In genomic region chr13:119756831-119757230, GRCm38 (mm10) we compare ENCODE assay signal across 10 mouse cellular contexts. TPM values are rescaled to one million over a fixed set of nuclear protein-coding genes. Genes with fewer than 3 reads are reported as not detected.
DNase-seq lines count a peak whose midpoint lies in the region; ATAC-seq and TF ChIP-seq lines count a peak whose summit lies in the region.
"Had no signal": no experiment of that assay in that cellular context is flagged by ENCODE, and none has a peak within 500 bp of the region (broad histone marks: within the 10 kb centered on the region; RNA-seq: fewer than 3 reads in every experiment).

No protein-coding gene starts in this region.

- TF ChIP-seq CTCF in stomach, postnatal 0 days (IDR thresholded peaks at IDR 0.05; ENCODE audit: low read depth): no peak

- no peak for ATAC-seq in hindbrain, embryonic 13.5 days (ENCODE audit: low FRiP score)
- ATAC-seq in hindbrain, embryonic 12.5 days (ENCODE audit: low FRiP score): no peak
- ATAC-seq in stomach, embryonic 14.5 days (ENCODE audit: insufficient number of reproducible peaks, insufficient read depth, low FRiP score, low read depth): no peak
- ATAC-seq in stomach, postnatal 0 days (ENCODE audit: low FRiP score, low TSS enrichment): no peak
- no peak for ATAC-seq in embryonic facial prominence, embryonic 11.5 days (replicated peaks; ENCODE audit: insufficient number of reproducible peaks, low FRiP score, low TSS enrichment, low read depth)
- no peak for ATAC-seq in neural tube, embryonic 15.5 days (ENCODE audit: low FRiP score)

- H3K9me3 ChIP-seq in hindbrain, embryonic 13.5 days: no peaks in the 10 kb centered on the region
- H3K9me3 ChIP-seq in hindbrain, embryonic 12.5 days (replicated peaks): no peaks in the 10 kb centered on the region
- no peaks in the 10 kb centered on the region for H3K9me3 ChIP-seq in stomach, embryonic 14.5 days (ENCODE audit: control insufficient read depth, low read depth, low read length)
- H3K9me3 ChIP-seq in stomach, postnatal 0 days (ENCODE audit: control insufficient read depth, low read length): no peaks in the 10 kb centered on the region
- no peaks in the 10 kb centered on the region for H3K9me3 ChIP-seq in embryonic facial prominence, embryonic 11.5 days (replicated peaks; ENCODE audit: control insufficient read depth, low read length)
- H3K9me3 ChIP-seq in neural tube, embryonic 15.5 days (replicated peaks): no peaks in the 10 kb centered on the region
- H3K9me3 ChIP-seq: G1E had no signal

- H3K9ac ChIP-seq in hindbrain, embryonic 13.5 days: no peak overlapping the region
- no peak overlapping the region for H3K9ac ChIP-seq in hindbrain, embryonic 12.5 days
- H3K9ac ChIP-seq in stomach, embryonic 14.5 days (replicated peaks; ENCODE audit: low read depth, low read length): no peak overlapping the region
- no peak overlapping the region for H3K9ac ChIP-seq in stomach, postnatal 0 days (ENCODE audit: low read length)
- no peak overlapping the region for H3K9ac ChIP-seq in embryonic facial prominence, embryonic 11.5 days (replicated peaks; ENCODE audit: low read length)
- no peak overlapping the region for H3K9ac ChIP-seq in neural tube, embryonic 15.5 days (replicated peaks)

- H3K27ac ChIP-seq in hindbrain, embryonic 13.5 days: no peak overlapping the region
- no peak overlapping the region for H3K27ac ChIP-seq in hindbrain, embryonic 12.5 days
- no peak overlapping the region for H3K27ac ChIP-seq in stomach, embryonic 14.5 days (ENCODE audit: low read length)
- H3K27ac ChIP-seq in stomach, postnatal 0 days (replicated peaks): no peak overlapping the region
- H3K27ac ChIP-seq in embryonic facial prominence, embryonic 11.5 days (replicated peaks; ENCODE audit: low read depth, low read length): no peak overlapping the region
- peak overlapping the region; percentile 88; the same call in 1 of the 2 replicates for H3K27ac ChIP-seq in neural tube, embryonic 15.5 days (replicated peaks)

- H3K4me3 ChIP-seq in hindbrain, embryonic 13.5 days: no peak overlapping the region
- H3K4me3 ChIP-seq in hindbrain, embryonic 12.5 days: no peak overlapping the region
- no peak overlapping the region for H3K4me3 ChIP-seq in stomach, embryonic 14.5 days (ENCODE audit: low read depth, low read length)
- no peak overlapping the region for H3K4me3 ChIP-seq in stomach, postnatal 0 days (ENCODE audit: low read depth, low read length)
- no peak overlapping the region for H3K4me3 ChIP-seq in embryonic facial prominence, embryonic 11.5 days (ENCODE audit: low read depth, low read length)
- H3K4me3 ChIP-seq in neural tube, embryonic 15.5 days (replicated peaks): peak overlapping the region; percentile 71; the same call in 1 of the 2 replicates

- no peak for TF ChIP-seq EP300 in stomach, postnatal 0 days (optimal IDR thresholded peaks at IDR 0.05)

- no peaks in the 10 kb centered on the region for H3K27me3 ChIP-seq in hindbrain, embryonic 13.5 days
- H3K27me3 ChIP-seq in hindbrain, embryonic 12.5 days: no peaks in the 10 kb centered on the region
- no peaks in the 10 kb centered on the region for H3K27me3 ChIP-seq in stomach, embryonic 14.5 days (ENCODE audit: control insufficient read depth, insufficient read depth, low read length)
- no peaks in the 10 kb centered on the region for H3K27me3 ChIP-seq in stomach, postnatal 0 days (ENCODE audit: control insufficient read depth, insufficient read depth, low read length)
- H3K27me3 ChIP-seq in embryonic facial prominence, embryonic 11.5 days (ENCODE audit: control insufficient read depth, insufficient read depth, low read length): no peaks in the 10 kb centered on the region
- H3K27me3 ChIP-seq in neural tube, embryonic 15.5 days (replicated peaks): no peaks in the 10 kb centered on the region

- intact Hi-C loops in gastrocnemius, postnatal 14 days (cut with DNase I; ENCODE audit: low total_unique reads): no loop called here

- peaks cover 9% of the 10 kb centered on the region for H3K36me3 ChIP-seq in hindbrain, embryonic 13.5 days
- peaks cover 9% of the 10 kb centered on the region; the same call in 1 of the 2 replicates for H3K36me3 ChIP-seq in hindbrain, embryonic 12.5 days
- no peaks in the 10 kb centered on the region for H3K36me3 ChIP-seq in stomach, embryonic 14.5 days (ENCODE audit: control insufficient read depth, insufficient read depth, low read length)
- no peaks in the 10 kb centered on the region for H3K36me3 ChIP-seq in stomach, postnatal 0 days (ENCODE audit: control insufficient read depth, insufficient read depth, low read length)
- no peaks in the 10 kb centered on the region for H3K36me3 ChIP-seq in embryonic facial prominence, embryonic 11.5 days (replicated peaks; ENCODE audit: control insufficient read depth, insufficient read depth, low read depth, low read length)
- peaks cover 12% of the 10 kb centered on the region; the same call in 1 of the 2 replicates for H3K36me3 ChIP-seq in neural tube, embryonic 15.5 days

- 40% methylated on average over 5 of the region's 5 CpGs for WGBS in hindbrain, embryonic 13.5 days
- WGBS in hindbrain, embryonic 12.5 days: 33% methylated on average over 5 of the region's 5 CpGs
- 29% methylated on average over 5 of the region's 5 CpGs for WGBS in stomach, embryonic 14.5 days
- 35% methylated on average over 5 of the region's 5 CpGs for WGBS in stomach, postnatal 0 days
- 29% methylated on average over 5 of the region's 5 CpGs for WGBS in embryonic facial prominence, embryonic 11.5 days
- 49% methylated on average over 5 of the region's 5 CpGs for WGBS in neural tube, embryonic 15.5 days

- DNase-seq in stomach, postnatal 0 days (ENCODE audit: low spot score): no peak
- DNase-seq in embryonic facial prominence, embryonic 11.5 days (ENCODE audit: low spot score): peak; percentile 60
- DNase-seq in layer of hippocampus, postnatal 10 days (ENCODE audit: low spot score in 2 of 2): no peak
- no peak for DNase-seq in gastrocnemius, postnatal 14 days
- DNase-seq: right cerebral cortex, postnatal 25 days had no signal

- H3K4me1 ChIP-seq in hindbrain, embryonic 13.5 days (replicated peaks): peaks cover 22% of the 10 kb centered on the region
- H3K4me1 ChIP-seq in hindbrain, embryonic 12.5 days: peaks cover 16% of the 10 kb centered on the region
- peaks cover 5% of the 10 kb centered on the region; the same call in 1 of the 2 replicates for H3K4me1 ChIP-seq in stomach, embryonic 14.5 days (ENCODE audit: control insufficient read depth, insufficient read depth, low read length)
- no peaks in the 10 kb centered on the region; the same call in 1 of the 2 replicates for H3K4me1 ChIP-seq in stomach, postnatal 0 days (replicated peaks; ENCODE audit: control insufficient read depth, insufficient read depth)
- no peaks in the 10 kb centered on the region for H3K4me1 ChIP-seq in embryonic facial prominence, embryonic 11.5 days (ENCODE audit: control insufficient read depth, insufficient read depth, low read length)
- peaks cover 24% of the 10 kb centered on the region for H3K4me1 ChIP-seq in neural tube, embryonic 15.5 days

- H3K4me2 ChIP-seq in hindbrain, embryonic 13.5 days: peak overlapping the region; percentile 92
- H3K4me2 ChIP-seq in hindbrain, embryonic 12.5 days (replicated peaks): no peak overlapping the region
- H3K4me2 ChIP-seq in stomach, embryonic 14.5 days (replicated peaks; ENCODE audit: low read depth, low read length): 0 out of 2 replicates have a peak overlapping the region, but pooled peaks have one; percentile 95
- no peak overlapping the region for H3K4me2 ChIP-seq in stomach, postnatal 0 days (replicated peaks; ENCODE audit: low read depth)
- no peak overlapping the region for H3K4me2 ChIP-seq in embryonic facial prominence, embryonic 11.5 days (ENCODE audit: low read depth, low read length)
- peak overlapping the region; percentile 94 for H3K4me2 ChIP-seq in neural tube, embryonic 15.5 days

RNA-seq across cellular contexts. Expression of gene Nim1k, which starts 1.1 kb away (rescaled TPM):
- polyA plus RNA-seq in hindbrain, embryonic 13.5 days (2015; fragmentation: Nextera tagmentation; extraction: Ambion mirVana): 3.0 and 3.7 TPM in 2 replicates
- 2.6 and 2.8 TPM in 2 replicates for polyA plus RNA-seq in hindbrain, embryonic 12.5 days (2016; fragmentation: Nextera tagmentation; extraction: Ambion mirVana)
- polyA plus RNA-seq in stomach, embryonic 14.5 days (2014; fragmentation: Nextera tagmentation; extraction: Ambion mirVana): 1.0 TPM in 2 replicates
- 0.53 TPM in 2 replicates for polyA plus RNA-seq in stomach, postnatal 0 days (2015; fragmentation: Nextera tagmentation; extraction: Ambion mirVana)
- 1.5 and 1.6 TPM in 2 replicates for polyA plus RNA-seq in embryonic facial prominence, embryonic 11.5 days (2014; fragmentation: Nextera tagmentation; extraction: Ambion mirVana)
- 5.1 and 6.1 TPM in 2 replicates for polyA plus RNA-seq in neural tube, embryonic 15.5 days (2015; fragmentation: Nextera tagmentation; extraction: Ambion mirVana)
- total RNA-seq in layer of hippocampus, postnatal 10 days (2021): 10 to 100 TPM; 14.0 to 15.0 TPM
- total RNA-seq in gastrocnemius, postnatal 14 days (2021): 1 to 10 TPM; 1.3 to 1.7 TPM

RNA-seq across cellular contexts. Expression of gene Zfp131, which starts 33.9 kb away (rescaled TPM):
- 38.2 and 39.9 TPM in 2 replicates for polyA plus RNA-seq in hindbrain, embryonic 13.5 days (2015; fragmentation: Nextera tagmentation; extraction: Ambion mirVana)
- polyA plus RNA-seq in hindbrain, embryonic 12.5 days (2016; fragmentation: Nextera tagmentation; extraction: Ambion mirVana): 42.3 and 43.5 TPM in 2 replicates
- 38.5 and 40.9 TPM in 2 replicates for polyA plus RNA-seq in stomach, embryonic 14.5 days (2014; fragmentation: Nextera tagmentation; extraction: Ambion mirVana)
- polyA plus RNA-seq in stomach, postnatal 0 days (2015; fragmentation: Nextera tagmentation; extraction: Ambion mirVana): 18.2 and 18.3 TPM in 2 replicates
- 46.6 and 46.7 TPM in 2 replicates for polyA plus RNA-seq in embryonic facial prominence, embryonic 11.5 days (2014; fragmentation: Nextera tagmentation; extraction: Ambion mirVana)
- polyA plus RNA-seq in neural tube, embryonic 15.5 days (2015; fragmentation: Nextera tagmentation; extraction: Ambion mirVana): 30.0 and 33.4 TPM in 2 replicates
- total RNA-seq in layer of hippocampus, postnatal 10 days (2021): 10 to 100 TPM; 38.2 to 44.0 TPM
- total RNA-seq in gastrocnemius, postnatal 14 days (2021): 10 to 100 TPM; 13.7 to 15.6 TPM

Comparison
In these comparisons a context has a peak if more than half of its experiments do, and no peak if none do; other contexts are left out.
1. H3K4me2 ChIP-seq: peak in hindbrain, embryonic 13.5 days (single experiment), stomach, embryonic 14.5 days (single experiment) and neural tube, embryonic 15.5 days (single experiment); none in hindbrain, embryonic 12.5 days (single experiment), stomach, postnatal 0 days (single experiment) and embryonic facial prominence, embryonic 11.5 days (single experiment).